Mouse (Mus musculus) cerebral cortex, adult 2 months (tissue): Measurements from ENCODE around the gene Nudt17.

Experiments
- WGBS: fragments of 180-500 bp; shearing (Covaris S2); methylation state at CpG from one replicate; pipeline ENCODE4 v1.1.7; 2018; 5-methylcytosine and 5-hydroxymethylcytosine counted together

Gene Nudt17

DNA sequence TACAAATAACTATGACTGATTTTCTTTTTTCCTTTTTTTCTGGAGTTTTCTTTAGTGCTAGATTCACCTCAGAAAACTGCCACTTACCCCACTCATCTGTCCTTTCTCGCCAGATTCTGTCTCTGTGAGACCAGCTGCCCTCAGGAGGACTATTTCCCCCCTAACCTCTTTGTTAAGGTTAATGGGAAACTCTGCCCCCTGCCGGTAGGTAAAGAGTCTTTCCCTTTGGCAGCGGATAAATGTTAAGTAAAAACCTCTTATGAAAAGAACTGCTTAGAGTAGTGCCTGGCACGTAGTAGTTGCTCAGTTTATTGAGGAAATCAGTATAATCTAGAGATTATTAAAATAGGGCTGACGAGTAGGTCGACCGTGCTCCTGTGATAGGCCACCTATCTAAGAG is 8.0 kb downstream of the Nudt17 start:
- WGBS, result 62% methylated on average over 7 of the region's 7 CpGs

DNA sequence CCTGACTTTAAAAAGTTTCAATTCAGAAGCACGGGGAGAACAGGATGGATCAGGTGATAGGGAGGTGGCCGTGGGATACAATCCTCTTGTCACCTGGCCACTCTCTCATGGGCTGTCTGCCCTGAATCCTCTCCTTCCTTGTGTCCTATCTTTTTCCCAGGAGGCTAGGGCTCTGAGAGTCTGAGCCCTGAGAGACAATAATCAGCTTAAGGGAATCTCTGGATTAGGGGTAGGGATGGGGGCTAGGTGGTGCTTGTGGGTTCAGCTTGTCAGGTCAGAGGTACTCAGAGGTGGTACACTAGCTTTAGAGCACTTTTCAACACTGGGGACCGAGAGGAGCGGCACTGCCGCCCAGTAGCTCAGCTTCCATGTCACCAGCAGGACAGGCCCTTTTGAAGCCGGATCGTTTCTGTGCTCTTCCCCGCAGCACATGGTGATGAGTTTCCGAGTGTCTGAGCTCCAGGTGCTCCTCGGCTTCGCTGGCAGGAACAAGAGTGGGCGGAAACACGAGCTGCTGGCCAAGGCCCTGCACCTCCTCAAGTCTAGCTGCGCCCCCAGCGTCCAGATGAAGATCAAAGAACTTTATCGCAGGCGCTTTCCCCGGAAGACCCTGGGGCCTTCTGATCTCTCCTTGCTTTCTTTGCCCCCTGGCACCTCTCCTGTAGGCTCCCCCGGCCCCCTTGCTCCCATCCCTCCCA is 9.2 kb downstream of the Nudt17 start:
- WGBS, result 51% methylated on average over 19 of the region's 19 CpGs

DNA sequence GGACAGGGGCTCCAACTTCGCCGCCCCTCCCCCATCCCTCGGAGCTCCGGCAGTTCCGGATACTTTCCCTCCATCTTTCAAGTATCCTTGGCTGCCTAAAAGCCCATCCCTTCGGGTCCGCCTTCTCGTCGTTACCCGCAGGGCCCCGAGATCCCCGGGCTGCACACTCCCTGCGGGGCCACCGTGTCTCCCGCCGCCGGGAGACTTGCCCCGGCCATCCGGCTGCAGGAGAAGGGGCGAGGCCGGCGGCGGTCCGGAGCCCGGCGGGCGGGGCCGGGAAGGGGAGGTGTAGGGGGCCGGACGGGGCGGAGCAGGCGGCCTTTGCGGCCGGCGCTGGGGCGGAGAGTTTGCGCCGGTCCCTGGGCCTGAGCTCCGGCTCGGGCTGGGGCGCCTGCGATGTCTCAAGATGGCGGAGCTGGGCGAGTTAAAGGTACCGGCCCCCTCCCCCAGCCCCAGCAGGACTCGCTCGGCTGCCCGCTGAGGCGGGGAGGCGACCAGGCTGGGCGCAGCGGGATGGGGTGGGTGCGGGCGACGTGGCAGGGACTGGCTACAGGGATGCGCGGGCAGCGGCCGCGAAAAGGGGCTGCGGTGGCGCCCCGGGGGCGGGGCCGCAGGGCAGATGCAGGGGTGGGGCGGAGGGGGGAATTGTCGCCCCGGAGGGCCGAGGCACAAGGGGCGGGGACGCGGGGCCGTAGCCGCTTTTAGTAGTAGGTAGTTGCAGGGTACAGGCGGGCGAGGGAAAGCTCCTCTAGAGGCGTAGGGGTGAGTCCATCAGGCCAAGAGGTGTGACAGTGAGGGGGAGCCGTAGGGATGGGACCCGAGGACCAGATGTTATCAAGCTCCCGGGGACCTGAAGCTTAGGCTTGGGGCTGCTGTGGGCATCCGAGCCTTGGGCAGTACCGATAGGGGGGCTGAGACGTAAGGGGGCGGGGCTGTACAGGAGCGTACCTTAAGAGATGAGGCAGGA is 11.3 kb downstream of the Nudt17 start:
- WGBS, result 1% methylated on average over 84 of the region's 85 CpGs

DNA sequence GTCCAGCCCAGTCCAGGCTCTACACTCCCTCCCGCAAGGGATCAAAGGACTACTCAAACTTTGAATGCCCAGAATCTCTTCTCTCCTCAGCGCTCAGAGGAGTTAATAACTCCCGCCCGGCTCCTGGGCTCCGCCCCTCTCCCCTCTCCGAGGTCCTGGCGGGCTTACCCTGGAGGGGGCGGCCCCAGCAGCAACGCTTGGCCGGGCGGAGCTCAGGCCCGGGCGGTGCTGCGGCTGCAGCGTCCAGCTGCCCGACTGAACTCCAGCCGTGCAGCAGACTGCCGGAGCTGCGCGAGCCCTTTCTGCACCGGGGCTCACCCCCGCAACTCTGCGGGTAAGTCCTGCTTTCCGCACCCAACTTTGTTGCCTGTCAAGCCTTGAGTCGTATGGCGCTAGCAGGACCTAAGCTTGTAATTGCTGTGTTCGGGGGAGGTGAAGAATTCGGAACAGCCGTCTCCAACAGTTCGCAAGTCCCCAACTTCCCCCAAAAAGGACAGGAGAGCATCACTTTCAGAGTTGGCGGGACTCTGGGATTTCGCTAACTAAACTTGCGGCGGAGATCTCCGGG is 12.1 kb downstream of the Nudt17 start, which contains the start of gene Pias3:
Pias3 (plus strand) TSS at position 187 of the 568 bp plus-strand sequence.
- under 1% methylated on average over 35 of the region's 35 CpGs for WGBS

DNA sequence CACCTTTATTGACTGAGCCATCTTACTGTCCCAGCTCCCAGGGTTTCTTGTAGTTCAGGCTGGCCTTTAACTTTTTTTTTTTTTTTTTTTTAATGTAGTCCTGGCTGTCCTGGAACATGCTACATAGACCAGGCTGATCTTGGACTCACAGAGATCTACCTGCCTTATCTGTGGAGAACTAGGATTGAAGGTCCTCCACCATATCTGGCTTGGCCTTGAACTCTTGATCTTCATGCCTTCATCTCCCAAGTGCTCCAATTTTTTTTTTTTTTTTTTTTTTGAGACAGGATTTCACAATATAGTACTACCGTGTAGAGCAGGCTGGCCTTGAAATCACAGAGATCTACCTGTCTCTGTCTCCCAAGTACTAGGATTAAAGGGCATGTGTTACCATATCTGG is 14.8 kb downstream of the Nudt17 start:
- 94% methylated on average over 1 of the region's 1 CpGs for WGBS

DNA sequence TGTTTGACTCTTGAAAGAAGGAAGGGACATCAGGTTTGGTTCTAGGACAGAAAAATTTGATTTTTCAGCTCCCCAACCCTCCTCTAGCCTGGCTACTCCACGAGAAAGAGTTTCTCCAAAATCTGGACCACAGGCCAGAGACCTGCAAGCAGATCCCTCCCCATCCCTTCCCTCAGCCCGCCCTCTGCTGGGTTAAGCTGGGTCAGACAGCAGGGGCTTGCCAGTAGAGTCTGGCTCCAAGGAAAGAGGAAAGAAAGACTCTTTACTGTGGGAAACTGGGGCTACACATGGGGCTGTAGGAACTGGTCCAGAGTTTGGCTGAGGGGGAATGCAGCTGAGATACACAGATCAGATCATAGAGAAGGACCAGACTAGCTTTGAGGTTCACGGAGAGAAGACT is 15.9 kb downstream of the Nudt17 start:
- 43% methylated on average over 3 of the region's 3 CpGs for WGBS

DNA sequence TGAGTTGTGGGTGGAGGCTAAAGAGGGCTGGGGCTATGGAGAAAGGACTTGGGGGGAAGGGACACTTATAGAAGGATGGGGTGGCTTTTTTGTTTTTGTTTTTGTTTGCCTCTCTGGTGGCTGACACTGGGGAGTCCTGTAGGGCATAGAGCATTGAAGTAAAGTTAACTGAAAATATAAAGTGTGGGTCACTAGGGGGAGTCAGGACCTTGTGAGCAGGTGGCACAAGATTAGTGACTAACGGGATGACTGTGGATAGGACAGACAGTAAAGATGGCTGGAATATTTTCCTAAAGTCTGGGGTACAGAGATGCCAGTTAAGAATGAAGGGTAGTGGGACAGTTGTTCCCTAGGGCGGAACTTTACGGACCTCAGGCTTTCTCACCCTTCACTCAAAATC is 18.1 kb downstream of the Nudt17 start:
- 69% methylated on average over 3 of the region's 3 CpGs for WGBS

DNA sequence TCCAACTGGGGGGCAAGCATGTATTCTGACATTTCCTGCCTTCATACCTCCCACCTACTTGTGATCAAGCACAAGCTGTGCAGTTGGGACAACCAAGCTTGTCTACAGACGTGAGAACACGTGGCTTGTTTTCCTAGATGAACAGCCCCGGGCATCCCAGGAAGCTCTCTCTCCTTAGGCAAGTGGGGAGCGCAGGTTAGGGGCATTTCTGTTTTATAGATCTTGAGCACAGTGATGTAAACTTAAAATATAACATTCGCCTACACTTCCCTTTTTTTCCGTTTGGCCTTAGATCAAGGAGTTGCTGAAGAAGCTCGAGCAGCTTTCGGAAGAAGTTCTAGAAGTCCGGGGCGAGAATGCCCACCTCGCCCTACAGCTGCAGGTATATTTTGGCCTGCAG is 19.5 kb downstream of the Nudt17 start:
- WGBS, result 51% methylated on average over 11 of the region's 11 CpGs

DNA sequence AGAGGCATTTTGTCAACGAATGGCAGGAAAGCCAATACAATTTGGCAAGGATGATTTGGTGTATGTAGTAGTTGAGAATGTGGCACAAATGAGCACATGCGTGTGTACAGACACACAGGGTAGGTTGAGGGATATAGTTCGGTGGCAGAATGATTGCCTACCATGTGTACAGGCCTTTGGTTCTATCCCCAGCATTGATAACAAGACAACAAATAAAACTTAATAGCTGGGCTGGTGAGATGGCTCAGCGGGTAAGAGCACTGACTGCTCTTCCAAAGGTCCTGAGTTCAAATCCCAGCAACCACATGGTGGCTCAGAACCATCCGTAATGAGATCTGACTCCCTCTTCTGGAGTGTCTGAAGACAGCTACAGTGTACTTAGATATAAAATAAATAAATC is 22.3 kb downstream of the Nudt17 start:
- 93% methylated on average over 5 of the region's 5 CpGs for WGBS

DNA sequence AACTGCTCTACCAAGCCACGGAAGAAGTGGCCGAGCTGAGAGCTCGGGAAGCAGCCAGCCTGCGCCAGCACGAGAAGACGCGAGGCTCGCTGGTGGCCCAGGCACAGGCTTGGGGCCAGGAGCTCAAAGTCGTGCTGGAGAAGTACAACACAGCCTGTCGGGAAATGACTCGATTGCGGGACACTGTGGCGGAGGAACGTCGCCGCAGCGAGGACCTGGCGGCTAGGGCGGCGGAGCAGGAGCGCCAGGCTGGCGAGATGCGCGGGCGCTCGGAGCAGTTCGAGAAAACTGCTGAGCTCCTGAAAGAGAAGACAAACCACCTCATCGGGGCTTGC is 23.6 kb downstream of the Nudt17 start:
- 49% methylated on average over 28 of the region's 28 CpGs for WGBS

DNA sequence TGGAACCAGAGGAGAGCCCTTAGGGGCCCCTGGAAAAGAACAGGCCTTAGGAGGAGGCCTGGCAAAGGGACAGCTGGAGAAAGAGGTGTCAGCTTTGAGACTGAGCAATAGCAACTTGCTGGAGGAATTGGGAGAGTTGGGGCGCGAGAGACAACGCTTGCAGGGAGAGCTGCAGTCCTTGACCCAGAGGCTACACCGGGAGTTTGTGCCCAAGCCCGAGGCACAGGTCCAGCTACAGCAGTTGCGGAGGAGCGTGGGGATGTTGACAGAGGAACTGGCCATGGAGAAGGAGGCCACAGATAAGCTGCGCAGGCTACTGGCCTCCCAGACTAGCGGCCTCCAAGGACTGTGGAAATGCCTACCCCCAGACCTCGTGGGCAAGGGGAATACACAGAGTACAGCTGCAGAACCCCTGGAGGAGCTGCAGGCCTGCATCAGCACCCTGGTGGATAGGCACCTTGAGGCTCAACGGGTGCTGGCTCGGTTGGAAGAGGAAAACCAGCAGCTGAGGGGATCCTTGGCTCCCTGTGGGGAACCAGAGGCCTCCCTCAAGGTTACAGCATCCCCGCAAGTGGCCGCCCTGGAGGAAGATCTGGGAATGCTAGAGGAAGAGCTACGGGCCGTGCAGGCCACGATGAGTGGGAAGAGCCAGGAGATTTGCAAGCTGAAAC is 24.1 kb downstream of the Nudt17 start:
- 71% methylated on average over 17 of the region's 17 CpGs for WGBS

DNA sequence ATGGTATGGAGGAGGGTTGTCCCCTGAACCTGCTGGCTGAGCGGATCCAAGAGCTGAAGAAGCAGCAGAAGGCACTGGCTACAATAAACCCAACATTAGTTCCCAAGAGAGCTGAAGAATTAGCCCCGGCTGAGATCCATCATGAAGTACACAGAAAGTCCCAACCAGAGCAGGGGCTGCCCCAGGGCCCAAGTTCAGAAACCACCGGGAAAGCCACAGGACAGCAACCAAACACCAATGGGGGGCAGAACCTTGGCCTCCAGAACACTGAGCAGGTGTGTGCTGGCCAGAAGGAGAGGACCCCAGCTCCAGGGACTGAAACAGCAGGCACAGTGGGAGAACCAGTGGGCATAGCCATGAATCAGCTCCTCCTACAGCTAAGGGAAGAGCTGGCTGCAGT is 24.9 kb downstream of the Nudt17 start:
- WGBS, result 92% methylated on average over 3 of the region's 3 CpGs

DNA sequence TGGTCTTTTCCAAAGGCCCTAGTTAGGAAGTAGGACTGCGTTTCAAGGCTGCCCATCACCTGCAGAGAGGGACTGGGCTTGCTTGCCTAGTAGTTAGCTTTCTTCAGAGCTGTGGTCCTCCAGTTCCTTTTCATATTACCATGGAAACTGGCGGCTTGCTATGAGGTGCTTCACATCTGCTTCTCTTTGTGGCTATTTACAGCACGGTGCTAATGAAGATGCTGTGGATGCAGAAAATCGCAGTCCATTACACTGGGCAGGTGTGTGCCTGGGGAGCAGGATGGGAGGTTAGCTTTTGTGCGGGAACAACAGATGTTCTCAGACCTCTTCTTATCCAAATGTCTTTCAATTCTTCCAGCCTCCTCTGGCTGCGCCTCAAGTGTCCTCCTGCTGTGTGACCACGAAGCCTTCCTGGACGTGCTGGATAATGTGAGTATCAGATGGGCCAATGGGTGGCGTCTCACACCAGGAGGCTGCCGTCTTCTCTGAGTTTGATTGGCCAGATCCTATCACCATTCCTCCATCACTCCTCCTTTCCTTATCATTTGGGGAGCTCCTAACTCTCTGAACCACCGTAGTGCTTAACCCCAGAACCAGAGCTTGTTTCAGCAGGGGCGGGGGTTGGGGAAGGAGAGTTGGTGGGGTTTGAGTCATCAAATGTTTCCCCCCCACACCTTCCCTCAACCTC is 27.9 kb downstream of the Nudt17 start:
- WGBS, result 45% methylated on average over 12 of the region's 12 CpGs

DNA sequence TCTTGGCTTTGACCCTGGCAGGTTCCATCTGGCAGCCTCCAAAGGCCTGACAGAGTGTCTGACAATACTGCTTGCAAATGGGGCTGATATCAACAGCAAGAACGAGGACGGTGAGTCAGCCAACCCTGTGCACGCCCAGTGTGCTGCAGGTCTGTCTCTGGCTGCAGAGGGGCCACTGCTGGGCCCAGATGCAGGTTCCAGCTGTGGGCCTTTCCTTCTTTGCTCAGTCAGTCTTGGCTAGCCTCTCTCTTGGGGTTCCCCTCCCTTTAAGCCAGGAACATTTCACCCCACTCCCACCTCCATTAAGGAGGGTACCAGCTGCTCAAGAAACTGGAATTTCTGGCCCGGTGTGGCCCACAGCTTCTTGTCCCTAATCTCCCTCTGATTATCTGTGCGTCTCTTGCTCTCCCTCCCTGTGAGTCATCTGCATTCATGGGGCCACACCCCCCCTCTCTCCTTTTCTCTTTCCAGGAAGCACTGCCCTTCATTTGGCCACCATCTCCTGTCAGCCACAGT is 29.1 kb downstream of the Nudt17 start:
- WGBS, result 57% methylated on average over 5 of the region's 5 CpGs

DNA sequence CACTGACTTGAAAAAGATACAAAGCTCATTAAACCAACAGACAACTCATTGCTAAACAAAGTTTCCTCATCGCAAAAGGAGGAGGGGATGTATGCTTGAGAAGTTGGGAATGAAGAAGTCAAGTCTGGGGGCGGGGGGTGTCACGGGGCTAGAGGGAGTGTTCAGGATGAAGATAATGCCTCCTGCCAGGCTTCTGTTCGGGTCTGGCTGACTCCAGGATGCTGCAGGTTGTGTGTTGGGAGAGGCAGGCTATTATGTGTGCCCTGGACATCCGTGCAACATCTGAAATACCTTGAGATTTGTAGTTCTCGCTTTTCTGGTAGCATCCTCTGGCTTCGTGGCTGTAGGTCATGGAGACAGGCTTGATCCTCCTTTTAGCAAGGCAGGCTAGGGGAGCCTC is 29.9 kb downstream of the Nudt17 start:
- WGBS, result 82% methylated on average over 7 of the region's 7 CpGs

DNA sequence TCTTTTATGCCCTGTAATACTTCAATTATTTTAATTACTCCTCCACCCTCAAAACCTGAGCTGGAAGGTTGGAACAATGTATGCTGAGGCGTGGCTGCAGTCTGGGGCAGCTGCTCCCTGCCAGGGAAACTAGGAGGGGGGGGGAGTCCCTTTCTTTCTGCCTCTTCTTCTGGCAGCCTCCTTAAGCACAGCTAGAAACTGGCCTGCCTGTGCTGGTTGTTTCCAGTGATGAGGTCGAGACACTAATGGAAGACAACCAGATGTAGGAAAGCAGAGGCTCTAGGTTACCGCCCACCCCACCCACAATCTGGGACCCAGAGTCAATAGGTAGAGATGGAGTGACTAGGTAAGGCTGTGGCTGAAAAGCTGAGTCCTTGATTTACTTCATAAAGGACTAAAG is 32.7 kb downstream of the Nudt17 start:
- WGBS, result 65% methylated on average over 3 of the region's 3 CpGs

DNA sequence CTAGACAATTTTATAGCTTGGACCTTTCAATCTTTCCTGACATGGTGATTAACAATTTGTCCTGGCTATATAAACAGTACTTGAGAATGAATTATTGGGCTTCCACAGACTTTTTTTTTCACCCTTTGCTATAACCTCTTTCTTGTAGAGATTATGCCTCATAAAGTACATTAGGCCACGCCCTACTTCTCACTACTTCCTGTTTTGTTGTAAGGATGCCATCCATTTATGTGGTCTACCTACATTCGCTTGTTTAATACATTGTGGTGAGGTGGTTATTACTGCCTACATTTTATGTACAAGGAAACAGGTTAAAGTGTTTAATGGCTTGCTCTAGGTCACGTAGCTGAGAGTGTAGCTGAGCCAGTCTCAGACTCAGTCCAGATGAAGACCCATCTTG is 33.2 kb downstream of the Nudt17 start:
- WGBS, result 91% methylated on average over 3 of the region's 3 CpGs

DNA sequence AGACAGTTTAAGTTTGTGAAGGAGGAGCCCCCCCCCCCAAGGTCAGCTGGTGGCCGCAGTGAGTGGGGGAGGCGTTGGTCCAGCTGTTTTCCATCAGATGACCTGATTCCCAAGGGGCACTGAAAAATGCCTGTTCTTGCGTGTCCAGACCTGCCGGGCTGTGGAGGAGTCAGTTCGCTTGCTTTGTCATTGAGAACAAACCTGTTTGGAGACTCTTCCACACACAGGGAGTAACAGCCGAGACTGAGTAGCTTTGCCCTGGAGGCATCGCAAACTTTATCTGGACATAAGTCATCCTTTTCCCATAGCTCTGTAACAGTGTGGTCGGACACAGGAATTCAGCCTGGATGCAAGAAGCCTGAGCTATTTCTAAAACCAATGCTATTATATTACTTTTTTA is 33.9 kb downstream of the Nudt17 start:
- 84% methylated on average over 8 of the region's 8 CpGs for WGBS

DNA sequence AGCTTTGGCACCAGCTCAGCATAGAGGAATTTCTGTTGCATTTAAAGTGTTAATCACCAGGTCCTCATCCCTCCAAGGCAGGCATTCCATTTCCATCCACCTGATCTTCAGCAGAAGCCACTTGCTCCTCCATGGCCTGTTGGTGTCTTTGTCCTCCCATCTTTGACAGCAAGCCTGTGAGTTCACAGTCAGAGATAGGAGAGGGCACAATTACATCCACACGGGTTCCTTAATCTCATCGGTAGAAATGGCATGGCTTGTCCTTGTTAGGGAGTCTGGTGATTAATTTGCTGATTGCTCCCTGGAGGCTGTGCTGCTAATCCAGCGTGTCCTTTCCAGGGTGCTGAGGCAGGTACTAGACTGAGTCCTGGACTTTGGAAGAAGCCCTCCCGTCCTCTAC is 34.8 kb downstream of the Nudt17 start:
- WGBS, result 85% methylated on average over 4 of the region's 4 CpGs

DNA sequence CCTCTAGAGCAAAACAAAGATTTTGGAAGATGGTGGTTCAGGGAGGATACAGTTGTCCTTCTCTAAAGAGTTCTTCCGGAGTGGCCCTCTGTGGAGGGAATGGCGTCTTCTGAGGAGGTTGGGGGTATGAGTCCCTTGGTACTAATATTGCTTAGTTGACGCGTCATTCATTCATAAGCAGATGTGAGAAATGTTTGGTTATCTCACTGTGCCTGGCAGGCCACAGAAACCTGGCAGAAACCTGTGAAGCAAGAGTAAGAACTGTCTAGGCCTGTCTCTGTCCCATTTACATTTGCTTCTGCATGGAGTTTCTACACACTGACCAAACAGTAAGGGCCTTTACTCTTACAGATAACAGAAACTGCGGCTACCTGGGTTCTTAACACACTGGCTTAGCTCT is 36.8 kb downstream of the Nudt17 start:
- 97% methylated on average over 5 of the region's 5 CpGs for WGBS

DNA sequence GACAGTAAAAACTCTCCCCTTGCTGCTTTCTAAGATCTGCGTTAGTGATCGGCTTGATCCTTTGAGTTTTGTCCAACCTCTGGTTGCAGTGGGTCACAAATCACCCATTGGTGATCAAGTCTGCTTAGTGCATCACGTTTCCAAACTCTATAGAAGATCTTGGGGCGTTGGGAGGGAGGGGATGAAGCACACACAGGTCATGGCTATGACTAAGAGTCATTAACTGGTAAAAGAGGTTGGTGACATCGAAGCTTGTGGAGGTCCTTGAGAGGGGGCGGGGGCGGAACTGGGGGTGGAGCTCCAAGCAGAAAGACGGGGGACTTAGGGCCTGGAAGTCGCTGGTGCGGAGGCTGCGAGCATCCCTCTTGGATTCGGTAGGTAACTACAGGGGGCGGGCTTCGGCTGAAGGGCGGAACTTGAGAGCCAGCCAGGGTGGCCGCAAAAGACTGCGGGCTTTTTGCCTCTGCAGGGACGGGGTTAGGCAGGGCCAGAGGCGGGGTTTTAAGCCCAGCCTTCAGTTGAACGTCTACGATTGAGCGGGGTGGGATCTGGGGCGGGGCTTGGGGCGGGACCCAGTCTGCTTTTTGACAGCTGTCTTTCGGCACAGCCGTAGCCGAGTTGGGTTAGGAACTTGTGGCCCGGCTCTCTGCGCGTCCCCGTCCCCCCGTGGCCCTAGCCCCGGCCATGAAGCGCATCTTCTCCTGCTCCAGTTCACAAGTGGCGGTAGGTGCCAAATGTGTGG is 38.5 kb downstream of the Nudt17 start, which contains the start of gene Ankrd35:
Ankrd35 (plus strand) TSS at position 405 of the 742 bp plus-strand sequence.
- 5% methylated on average over 35 of the region's 35 CpGs for WGBS
